ENCODE assay signal across 8 mouse cellular contexts in the genomic region with DNA sequence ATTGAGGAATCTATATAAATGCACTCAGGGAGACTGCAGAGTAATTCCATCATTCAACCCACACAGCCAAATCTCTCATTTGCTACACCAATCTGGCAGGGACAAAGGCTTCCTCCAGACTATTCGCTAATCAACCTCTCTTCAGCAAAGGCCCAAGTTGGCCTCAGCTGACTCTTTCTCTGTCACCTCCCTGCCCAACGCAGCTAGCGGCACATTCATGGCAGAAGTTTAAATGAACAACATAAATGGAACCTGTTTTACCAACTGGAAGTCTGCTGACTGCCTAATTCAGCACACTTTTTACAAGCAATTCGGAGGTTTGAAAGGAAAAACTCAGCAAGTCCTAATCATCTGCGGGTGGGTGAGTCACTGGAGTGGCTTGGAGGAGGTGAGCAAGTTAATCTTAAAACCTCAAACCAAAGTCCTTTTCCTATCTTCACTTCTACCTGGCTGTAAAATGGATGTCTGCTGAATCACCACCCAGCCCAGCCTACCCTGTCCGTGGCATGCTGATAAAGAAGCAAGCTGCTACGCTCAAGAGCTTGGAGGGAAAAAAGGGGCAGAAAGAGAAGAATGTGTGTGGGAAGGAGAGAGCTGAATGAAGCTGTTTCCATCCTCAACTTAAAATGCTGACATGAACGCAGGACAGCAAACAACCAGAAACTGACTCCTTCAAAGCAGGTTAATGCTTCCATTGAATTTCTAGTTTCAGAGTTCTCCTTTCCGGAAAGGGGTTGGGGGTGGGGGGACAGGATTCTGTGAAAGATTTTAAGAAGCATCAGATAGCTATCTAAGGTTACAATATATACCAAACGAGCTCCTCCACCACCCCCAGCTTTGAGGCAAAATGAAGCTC.
A peak's percentile ranks its signal among the peaks of the same experiment; 100 is the strongest.
DNase-seq lines count a peak whose midpoint lies in the region; ATAC-seq and TF ChIP-seq lines count a peak whose summit lies in the region.

No protein-coding gene starts in this region.

- no peak for TF ChIP-seq CTCF in E14TG2a.4 (conservative IDR thresholded peaks at IDR 0.05; ENCODE audit: low read length)
- no peak for TF ChIP-seq CTCF in thymus, adult 2 months (IDR thresholded peaks at IDR 0.05; ENCODE audit: borderline replicate concordance, control insufficient read depth, extremely low read depth, insufficient read depth, low read length, poor library complexity)

- peak; percentile 91 for ATAC-seq in intestine, embryonic 16.5 days
- ATAC-seq in megakaryocyte progenitor cell, adult 5-6 weeks (replicated peaks; ENCODE audit: poor library complexity), result no peak

- no peaks in the 10 kb centered on the region for H3K27me3 ChIP-seq in heart, embryonic 10.5 days (ENCODE audit: insufficient read depth, poor library complexity, severe bottlenecking)
- no peaks in the 10 kb centered on the region for H3K27me3 ChIP-seq in E14TG2a.4 (ENCODE audit: insufficient read depth, low read length)
- H3K27me3 ChIP-seq in embryonic facial prominence, embryonic 10.5 days (replicated peaks; ENCODE audit: low read depth, poor library complexity, severe bottlenecking), result no peaks in the 10 kb centered on the region
- H3K27me3 ChIP-seq in intestine, embryonic 16.5 days (replicated peaks; ENCODE audit: control insufficient read depth, insufficient read depth, low read length), result no peaks in the 10 kb centered on the region
- H3K27me3 ChIP-seq in thymus, adult 2 months (ENCODE audit: control insufficient read depth, insufficient read depth, low read length), result no peaks in the 10 kb centered on the region

- 0 out of 2 replicates have a peak, but pooled peaks cover 3% of the 10 kb centered on the region for H3K4me1 ChIP-seq in heart, embryonic 10.5 days
- 0 out of 2 replicates have a peak, but pooled peaks cover 4% of the 10 kb centered on the region for H3K4me1 ChIP-seq in E14TG2a.4 (replicated peaks; ENCODE audit: low read depth, low read length)
- H3K4me1 ChIP-seq in embryonic facial prominence, embryonic 10.5 days, result no peaks in the 10 kb centered on the region
- H3K4me1 ChIP-seq in intestine, embryonic 16.5 days (ENCODE audit: control insufficient read depth, insufficient read depth, low read length), result no peaks in the 10 kb centered on the region
- no peaks in the 10 kb centered on the region for H3K4me1 ChIP-seq in thymus, adult 2 months (replicated peaks; ENCODE audit: control insufficient read depth, insufficient read depth, low read length)

- no peak for TF ChIP-seq POLR2A in thymus, adult 2 months (IDR thresholded peaks at IDR 0.05; ENCODE audit: control insufficient read depth, extremely low read depth, insufficient read depth, low read length, poor library complexity)

- DNase-seq in heart, embryonic 10.5 days (ENCODE audit: low spot score), result no peak
- DNase-seq in heart, postnatal 36 days, result no peak
- peak; percentile 13 for DNase-seq in embryonic facial prominence, embryonic 10.5 days (ENCODE audit: low spot score)
- DNase-seq in thymus, adult 2 months, result no peak

- H3K4me2 ChIP-seq in intestine, embryonic 16.5 days (ENCODE audit: low read depth, low read length), result peak overlapping the region; percentile 42

- no peaks in the 10 kb centered on the region for H3K79me2 ChIP-seq in macrophage (ENCODE audit: inconsistent target)

- peak overlapping the region; percentile 79 for H3K27ac ChIP-seq in heart, embryonic 10.5 days
- peak overlapping the region; percentile 87 for H3K27ac ChIP-seq in embryonic facial prominence, embryonic 10.5 days (replicated peaks)
- peak overlapping the region; percentile 87 for H3K27ac ChIP-seq in intestine, embryonic 16.5 days (ENCODE audit: low read length)
- no peak overlapping the region for H3K27ac ChIP-seq in macrophage
- H3K27ac ChIP-seq in thymus, adult 2 months (ENCODE audit: control insufficient read depth, insufficient read depth, low read length), result no peak overlapping the region

- WGBS in heart, embryonic 10.5 days, result 26% methylated on average over 10 of the region's 10 CpGs
- 31% methylated on average over 10 of the region's 10 CpGs for WGBS in embryonic facial prominence, embryonic 10.5 days
- 32% methylated on average over 10 of the region's 10 CpGs for WGBS in intestine, embryonic 16.5 days
- WGBS in macrophage (ENCODE audit: missing documents), result 71% methylated on average over 10 of the region's 10 CpGs
- 71% methylated on average over 10 of the region's 10 CpGs for WGBS in thymus, adult 2 months

- no peaks in the 10 kb centered on the region for H3K9me3 ChIP-seq in heart, embryonic 10.5 days
- H3K9me3 ChIP-seq in E14TG2a.4 (ENCODE audit: low read length), result no peaks in the 10 kb centered on the region
- no peaks in the 10 kb centered on the region for H3K9me3 ChIP-seq in embryonic facial prominence, embryonic 10.5 days
- H3K9me3 ChIP-seq in intestine, embryonic 16.5 days (ENCODE audit: control insufficient read depth, low read length), result no peaks in the 10 kb centered on the region

- intact Hi-C loops in heart, postnatal 36 days (cut with DNase I), result loop anchor here (5.0 kb wide), 1 partner anchor 130 kb away; a partner anchor contains a TSS

- peak overlapping the region; percentile 53 for H3K4me3 ChIP-seq in heart, embryonic 10.5 days
- H3K4me3 ChIP-seq in E14TG2a.4 (replicated peaks; ENCODE audit: low read length) (peak overlapping the region; percentile 57; the same call in 1 of the 2 replicates), macrophage (ENCODE audit: inconsistent target) (peak overlapping the region; percentile 9; the same call in 1 of the 2 replicates)
- peak overlapping the region; percentile 55 for H3K4me3 ChIP-seq in embryonic facial prominence, embryonic 10.5 days
- H3K4me3 ChIP-seq in intestine, embryonic 16.5 days (ENCODE audit: low read length), result peak overlapping the region; percentile 50
- no peak overlapping the region for H3K4me3 ChIP-seq in thymus, adult 2 months (ENCODE audit: control insufficient read depth, insufficient read depth, low read length)

- H3K36me3 ChIP-seq in heart, embryonic 10.5 days, result peaks cover 8% of the 10 kb centered on the region; the same call in 1 of the 2 replicates
- H3K36me3 ChIP-seq in E14TG2a.4 (ENCODE audit: insufficient read depth, low read length), result no peaks in the 10 kb centered on the region
- peaks cover 16% of the 10 kb centered on the region for H3K36me3 ChIP-seq in embryonic facial prominence, embryonic 10.5 days (replicated peaks)
- H3K36me3 ChIP-seq in intestine, embryonic 16.5 days (ENCODE audit: control insufficient read depth, insufficient read depth, low read length), result no peaks in the 10 kb centered on the region
- no peaks in the 10 kb centered on the region for H3K36me3 ChIP-seq in macrophage (ENCODE audit: inconsistent target)
- no peaks in the 10 kb centered on the region for H3K36me3 ChIP-seq in thymus, adult 2 months (ENCODE audit: control insufficient read depth, insufficient read depth, low read length)

- peak overlapping the region; percentile 60 for H3K9ac ChIP-seq in intestine, embryonic 16.5 days (ENCODE audit: low read depth, low read length)

Comparison
In these comparisons a context has a peak if more than half of its experiments do, and no peak if none do; other contexts are left out.
1. H3K27ac ChIP-seq: peak in heart, embryonic 10.5 days (single experiment), embryonic facial prominence, embryonic 10.5 days (single experiment) and intestine, embryonic 16.5 days (single experiment); none in macrophage (single experiment) and thymus, adult 2 months (single experiment).